Mouse (Mus musculus) neural tube, embryonic 11.5 days (tissue): ENCODE results near the gene Tspan15. TPM values are rescaled to one million over a fixed set of nuclear protein-coding genes. Genes with fewer than 3 reads are reported as not detected.

Experiments
- ATAC-seq: fragments of 200-750 bp; cut with Nextera tagmentation; 2 replicates; pipeline ENCODE4 v1.8.0; 2017; ENCODE audit warnings: moderate number of reproducible peaks, mild to moderate bottlenecking, moderate TSS enrichment, moderate library complexity; ENCODE audit not compliant: insufficient read depth, low FRiP score, low TSS enrichment
- DNase-seq: peaks from one replicate; pipeline ENCODE4 v3.0.0-alpha.2; 2015; ENCODE audit warnings: low spot score
- H3K27ac ChIP-seq: fragments of 300-500 bp; sonication (generic); 2 replicates; pipeline ENCODE4 v1.5.1; 2014; ENCODE audit warnings: low read depth, mild to moderate bottlenecking, low read length
- H3K27me3 ChIP-seq: fragments of 300-500 bp; sonication (generic); 2 replicates; pipeline ENCODE4 v1.6.1; 2014; ENCODE audit warnings: mild to moderate bottlenecking, low read length, mixed read lengths; ENCODE audit not compliant: control insufficient read depth, insufficient read depth
- H3K36me3 ChIP-seq: fragments of 300-500 bp; sonication (generic); 2 replicates; pipeline ENCODE4 v1.6.1; 2014; ENCODE audit warnings: mild to moderate bottlenecking, low read length, moderate library complexity, mixed read lengths; ENCODE audit not compliant: control insufficient read depth, insufficient read depth
- H3K4me1 ChIP-seq: fragments of 300-500 bp; sonication (generic); 2 replicates; pipeline ENCODE4 v1.6.1; 2014; ENCODE audit warnings: low read length, mixed read lengths; ENCODE audit not compliant: control insufficient read depth, insufficient read depth
- H3K4me2 ChIP-seq: fragments of 300-500 bp; sonication (generic); 2 replicates; pipeline ENCODE4 v1.6.1; 2014; ENCODE audit warnings: low read depth, mild to moderate bottlenecking, moderate library complexity
- H3K4me3 ChIP-seq: fragments of 300-500 bp; sonication (generic); 2 replicates; pipeline ENCODE4 v1.5.1; 2014; ENCODE audit warnings: low read depth, low read length
- H3K9ac ChIP-seq: fragments of 300-500 bp; sonication (generic); 2 replicates; pipeline ENCODE4 v1.6.1; 2014; ENCODE audit warnings: mild to moderate bottlenecking, low read length
- H3K9me3 ChIP-seq: fragments of 300-500 bp; sonication (generic); 2 replicates; pipeline ENCODE4 v1.6.1; 2016; ENCODE audit warnings: low read length; ENCODE audit not compliant: control insufficient read depth
- WGBS: fragments of 180-500 bp; shearing (Covaris S2); extraction: QIAGEN DNeasy Blood & Tissue Kit; methylation state at CpG from one replicate; pipeline ENCODE4 v1.1.7; 2014; 5-methylcytosine and 5-hydroxymethylcytosine counted together
- microRNA-seq: library from miRNA; unstranded; fragments of <30 nt; microRNA quantifications from one replicate; pipeline ENCODE4, GENCODE M21; 2016
- polyA plus RNA-seq: library from polyadenylated mRNA; unstranded; fragments of >200 nt; fragmentation: Nextera tagmentation; extraction: Ambion mirVana; gene quantifications from 2 replicates; pipeline ENCODE4 v1.2.1, GENCODE M21; 2014

Tspan15 gene
- polyA plus RNA-seq, 1 experiment from 2014 or later: 8.6 TPM

DNA sequence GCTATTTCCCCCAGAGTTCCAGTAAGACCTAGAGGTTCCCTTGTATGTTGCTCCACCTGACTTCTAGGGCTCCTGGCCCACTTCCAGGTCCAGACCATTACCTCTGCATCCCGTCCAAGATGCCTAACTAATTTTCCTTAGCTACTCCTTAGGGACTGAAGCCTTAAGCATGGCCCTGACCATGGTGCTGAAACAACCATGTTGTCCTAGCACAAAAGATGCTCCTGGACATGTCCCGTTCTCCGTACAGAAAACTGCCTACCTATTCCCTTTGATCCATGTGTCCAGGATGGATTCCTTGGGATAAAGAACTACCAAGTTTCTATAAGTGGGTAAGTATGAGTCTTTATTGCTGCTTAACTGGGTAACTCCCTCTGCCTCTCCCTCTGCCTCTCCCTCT is 93.0 kb downstream of the Tspan15 start:
- DNase-seq (peak; percentile 39), ATAC-seq (no peak)
- Histone ChIP-seq H3K36me3 (no peaks in the 10 kb centered on the region), H3K9ac (no peak overlapping the region), H3K9me3 (no peaks in the 10 kb centered on the region), H3K4me3 (no peak overlapping the region), H3K27me3 (peaks cover 54% of the 10 kb centered on the region), H3K4me2 (no peak overlapping the region), H3K27ac (no peak overlapping the region), H3K4me1 (peaks cover 5% of the 10 kb centered on the region)
- 27% methylated on average over 3 of the region's 3 CpGs for WGBS

DNA sequence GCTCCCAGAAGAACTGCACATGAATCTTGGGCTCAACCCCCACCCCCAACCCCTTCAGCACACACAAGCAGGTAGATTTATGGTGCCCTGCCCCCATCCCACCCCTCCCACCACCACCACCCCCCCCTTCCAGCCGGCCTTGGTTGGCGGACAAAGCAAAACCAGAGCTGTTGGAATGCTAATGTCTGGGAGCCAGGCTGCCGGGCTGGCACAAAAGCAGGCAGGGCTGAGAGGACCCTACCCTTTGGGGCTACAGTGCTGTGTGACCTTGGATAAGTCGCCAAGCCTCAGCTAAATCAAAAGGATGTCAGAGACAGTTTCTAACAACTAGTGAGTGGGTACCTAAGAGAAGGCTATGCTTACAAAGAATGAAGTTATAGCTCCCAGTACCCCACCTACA is 93.9 kb downstream of the Tspan15 start:
- H3K4me1 ChIP-seq: peaks cover 9% of the 10 kb centered on the region
- no peak overlapping the region for H3K27ac ChIP-seq
- no peak for DNase-seq
- peak; percentile 43; the same call in 1 of the 2 replicates for ATAC-seq
- 7% methylated on average over 4 of the region's 4 CpGs for WGBS
- H3K4me3 ChIP-seq: no peak overlapping the region
- H3K9me3 ChIP-seq: no peaks in the 10 kb centered on the region
- peaks cover 63% of the 10 kb centered on the region for H3K27me3 ChIP-seq
- H3K36me3 ChIP-seq: no peaks in the 10 kb centered on the region
- H3K9ac ChIP-seq: no peak overlapping the region
- no peak overlapping the region for H3K4me2 ChIP-seq

DNA sequence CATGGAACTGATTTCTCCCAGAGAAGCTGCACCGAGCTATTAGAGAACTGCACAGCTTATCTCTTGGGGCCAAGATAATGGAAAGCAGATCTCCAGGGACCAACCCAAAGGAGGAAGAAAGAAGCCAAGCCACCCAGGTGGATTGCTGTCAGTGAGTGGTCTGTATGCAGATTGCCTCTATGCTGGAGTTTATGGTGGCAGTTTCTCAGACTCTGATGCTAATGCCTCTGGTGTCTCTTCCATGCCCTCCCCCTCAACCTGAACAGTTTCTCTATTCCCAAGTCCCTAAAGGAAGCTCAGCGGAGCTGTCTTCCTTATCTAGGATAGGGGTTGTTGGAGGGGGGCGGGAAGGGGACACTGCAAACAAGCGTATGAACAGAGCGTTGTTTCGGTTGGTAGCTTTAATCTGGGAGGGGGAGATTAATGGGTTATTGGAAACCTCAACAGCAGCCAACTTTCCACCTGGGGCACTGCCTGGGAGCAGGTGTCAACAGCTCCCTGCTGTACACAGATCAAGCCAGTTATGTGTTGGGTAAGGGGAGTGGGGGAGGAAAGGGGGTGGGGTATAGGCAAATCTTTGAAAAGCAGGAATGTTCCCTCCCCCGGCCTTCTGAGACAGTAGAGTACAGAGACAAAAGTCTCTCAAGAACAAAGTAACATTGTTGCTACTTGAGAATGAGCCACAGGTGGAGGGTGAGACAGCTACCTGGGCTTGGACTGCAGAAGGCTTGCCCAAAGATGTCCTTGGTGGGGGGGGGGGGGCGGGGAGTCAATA is 95.2 kb downstream of the Tspan15 start:
- Histone ChIP-seq H3K4me2 (peak overlapping the region; percentile 31), H3K4me3 (0 out of 2 replicates have a peak overlapping the region, but pooled peaks have one; percentile 10), H3K36me3 (no peaks in the 10 kb centered on the region), H3K4me1 (peaks cover 9% of the 10 kb centered on the region), H3K27me3 (peaks cover 74% of the 10 kb centered on the region), H3K27ac (no peak overlapping the region), H3K9me3 (no peaks in the 10 kb centered on the region), H3K9ac (no peak overlapping the region)
- no peak for DNase-seq
- ATAC-seq: no peak
- WGBS: 2% methylated on average over 8 of the region's 8 CpGs

Small RNA genes within 50 kb of the gene (microRNA-seq; reads per million reads assigned to microRNA genes)
- gene Mir7662: not detected

Other genes with a start within 250 kb of the Tspan15 start
- gene Neurog3, start 98.2 kb downstream of the Tspan15 start, polyA plus RNA-seq: 11.2 and 14.7 TPM in 2 replicates
- 9.5 and 10.9 TPM in 2 replicates for gene Fam241b, start 87.3 kb downstream of the Tspan15 start, polyA plus RNA-seq
- gene Tacr2, start 21.2 kb upstream of the Tspan15 start, polyA plus RNA-seq: not detected in 2 replicates
- 27.6 and 36.9 TPM in 2 replicates for gene Hk1, start 148.7 kb upstream of the Tspan15 start, polyA plus RNA-seq
- gene Hkdc1, start 191.2 kb upstream of the Tspan15 start, polyA plus RNA-seq: 0.22 TPM in 1 of 2 replicates, not detected in the other
- 0.99 and 1.0 TPM in 2 replicates for gene 4930507D05Rik, start 218.2 kb upstream of the Tspan15 start, polyA plus RNA-seq
- 27.1 and 28.4 TPM in 2 replicates for gene Supv3l1, start 218.5 kb upstream of the Tspan15 start, polyA plus RNA-seq